Mouse (Mus musculus): ENCODE results near the gene Pdxk. TPM values are rescaled to one million over a fixed set of nuclear protein-coding genes. Genes with fewer than 3 reads are reported as not detected.
"Not testable (repeated sequence)": the region's sequence is repeated elsewhere in the genome, so short reads cannot be mapped to it uniquely, and the experiment has no call there.

Pdxk gene
- polyA plus RNA-seq, 1 experiment from 2014 or later, result 6.4 TPM

- H3K9ac ChIP-seq (ENCODE audit: low read length), result no peak overlapping the region
- no peak overlapping the region for H3K4me2 ChIP-seq
- no peaks in the 10 kb centered on the region for H3K27me3 ChIP-seq (ENCODE audit: control insufficient read depth, insufficient read depth, low read length)
- H3K27ac ChIP-seq (ENCODE audit: low read depth, low read length), result no peak overlapping the region
- H3K9me3 ChIP-seq (ENCODE audit: control insufficient read depth, low read length), result no peaks in the 10 kb centered on the region
- peaks cover 4% of the 10 kb centered on the region; the same call in 1 of the 2 replicates for H3K36me3 ChIP-seq (ENCODE audit: control insufficient read depth, insufficient read depth, low read length)
- H3K4me3 ChIP-seq (ENCODE audit: low read depth, low read length), result no peak overlapping the region
- DNase-seq (ENCODE audit: low spot score, missing footprints), result no peak
- WGBS, result 92% methylated on average over 5 of the region's 5 CpGs
- H3K4me1 ChIP-seq (ENCODE audit: control insufficient read depth, insufficient read depth, low read length), result peaks cover 6% of the 10 kb centered on the region
- ATAC-seq (ENCODE audit: low FRiP score), result no peak
These were observed 35.6 kb downstream of the Pdxk start for GRCm38 (mm10) chr10:78429180-78429579.

- Histone ChIP-seq H3K27ac (ENCODE audit: low read depth, low read length) (no peak overlapping the region), H3K9ac (ENCODE audit: low read length) (no peak overlapping the region), H3K4me2 (no peak overlapping the region), H3K9me3 (ENCODE audit: control insufficient read depth, low read length) (no peaks in the 10 kb centered on the region), H3K36me3 (ENCODE audit: control insufficient read depth, insufficient read depth, low read length) (peaks cover 4% of the 10 kb centered on the region; the same call in 1 of the 2 replicates), H3K4me1 (ENCODE audit: control insufficient read depth, insufficient read depth, low read length) (peaks cover 6% of the 10 kb centered on the region), H3K27me3 (ENCODE audit: control insufficient read depth, insufficient read depth, low read length) (no peaks in the 10 kb centered on the region), H3K4me3 (ENCODE audit: low read depth, low read length) (no peak overlapping the region)
- ATAC-seq (ENCODE audit: low FRiP score), result no peak
- no peak for DNase-seq (ENCODE audit: low spot score, missing footprints)
- WGBS, result 92% methylated on average over 11 of the region's 11 CpGs
These were observed 36.7 kb downstream of the Pdxk start for GRCm38 (mm10) chr10:78428070-78428469.

- Histone ChIP-seq H3K9me3 (ENCODE audit: control insufficient read depth, low read length) (no peaks in the 10 kb centered on the region), H3K27ac (ENCODE audit: low read depth, low read length) (no peak overlapping the region), H3K4me3 (ENCODE audit: low read depth, low read length) (peak overlapping the region; percentile 69), H3K27me3 (ENCODE audit: control insufficient read depth, insufficient read depth, low read length) (no peaks in the 10 kb centered on the region), H3K9ac (ENCODE audit: low read length) (peak overlapping the region; percentile 79), H3K36me3 (ENCODE audit: control insufficient read depth, insufficient read depth, low read length) (peaks cover 4% of the 10 kb centered on the region; the same call in 1 of the 2 replicates), H3K4me1 (ENCODE audit: control insufficient read depth, insufficient read depth, low read length) (peaks cover 6% of the 10 kb centered on the region), H3K4me2 (peak overlapping the region; percentile 91)
- WGBS, result 45% methylated on average over 6 of the region's 6 CpGs
- DNase-seq (ENCODE audit: low spot score, missing footprints) (no peak), ATAC-seq (ENCODE audit: low FRiP score) (no peak)
These were observed 38.5 kb downstream of the Pdxk start for GRCm38 (mm10) chr10:78426117-78426735.

GRCm38 (mm10) chr10:78425181-78426041, 39.4 kb downstream of the Pdxk start, which contains the start of gene Cstb:
Cstb (plus strand) TSS chr10:78425669.
- WGBS, result 2% methylated on average over 40 of the region's 40 CpGs
- H3K9ac ChIP-seq (ENCODE audit: low read length), result peak within 1 kb of the TSS; percentile 79
- H3K4me2 ChIP-seq, result peak within 1 kb of the TSS; percentile 91
- no peaks in the 10 kb centered on the region for H3K27me3 ChIP-seq (ENCODE audit: control insufficient read depth, insufficient read depth, low read length)
- H3K4me1 ChIP-seq (ENCODE audit: control insufficient read depth, insufficient read depth, low read length), result peaks cover 6% of the 10 kb centered on the region
- DNase-seq (ENCODE audit: low spot score, missing footprints) (peak; percentile 98), ATAC-seq (ENCODE audit: low FRiP score) (peak; percentile 95)
- H3K36me3 ChIP-seq (ENCODE audit: control insufficient read depth, insufficient read depth, low read length), result peaks cover 4% of the 10 kb centered on the region; the same call in 1 of the 2 replicates
- H3K9me3 ChIP-seq (ENCODE audit: control insufficient read depth, low read length), result no peaks in the 10 kb centered on the region
- H3K4me3 ChIP-seq (ENCODE audit: low read depth, low read length), result peak within 1 kb of the TSS; percentile 69
- H3K27ac ChIP-seq (ENCODE audit: low read depth, low read length), result no peak within 1 kb of the TSS

- Histone ChIP-seq H3K36me3 (ENCODE audit: control insufficient read depth, insufficient read depth, low read length) (no peaks in the 10 kb centered on the region; the same call in 1 of the 2 replicates), H3K9ac (ENCODE audit: low read length) (no peak overlapping the region), H3K27ac (ENCODE audit: low read depth, low read length) (no peak overlapping the region), H3K4me3 (ENCODE audit: low read depth, low read length) (no peak overlapping the region), H3K4me2 (no peak overlapping the region), H3K9me3 (ENCODE audit: control insufficient read depth, low read length) (no peaks in the 10 kb centered on the region), H3K27me3 (ENCODE audit: control insufficient read depth, insufficient read depth, low read length) (no peaks in the 10 kb centered on the region), H3K4me1 (ENCODE audit: control insufficient read depth, insufficient read depth, low read length) (peaks cover 6% of the 10 kb centered on the region)
- 97% methylated on average over 3 of the region's 3 CpGs for WGBS
- DNase-seq (ENCODE audit: low spot score, missing footprints) (no peak), ATAC-seq (ENCODE audit: low FRiP score) (no peak)
These were observed 42.2 kb downstream of the Pdxk start for GRCm38 (mm10) chr10:78422614-78423013.

GRCm38 (mm10) chr10:78420929-78421328, 43.8 kb downstream of the Pdxk start:
- H3K27ac ChIP-seq (ENCODE audit: low read depth, low read length), result no peak overlapping the region
- no peak for ATAC-seq (ENCODE audit: low FRiP score)
- peaks cover 1% of the 10 kb centered on the region for H3K4me1 ChIP-seq (ENCODE audit: control insufficient read depth, insufficient read depth, low read length)
- DNase-seq (ENCODE audit: low spot score, missing footprints), result no peak
- no peak overlapping the region for H3K4me3 ChIP-seq (ENCODE audit: low read depth, low read length)
- no peaks in the 10 kb centered on the region for H3K27me3 ChIP-seq (ENCODE audit: control insufficient read depth, insufficient read depth, low read length)
- 81% methylated on average over 2 of the region's 2 CpGs for WGBS
- no peak overlapping the region for H3K9ac ChIP-seq (ENCODE audit: low read length)
- no peaks in the 10 kb centered on the region for H3K9me3 ChIP-seq (ENCODE audit: control insufficient read depth, low read length)
- no peaks in the 10 kb centered on the region for H3K36me3 ChIP-seq (ENCODE audit: control insufficient read depth, insufficient read depth, low read length)
- H3K4me2 ChIP-seq, result no peak overlapping the region

GRCm38 (mm10) chr10:78418791-78419190, 46.0 kb downstream of the Pdxk start:
- ATAC-seq (ENCODE audit: low FRiP score) (no peak), DNase-seq (ENCODE audit: low spot score, missing footprints) (no peak)
- Histone ChIP-seq H3K27ac (ENCODE audit: low read depth, low read length) (no peak overlapping the region), H3K36me3 (ENCODE audit: control insufficient read depth, insufficient read depth, low read length) (no peaks in the 10 kb centered on the region), H3K9ac (ENCODE audit: low read length) (no peak overlapping the region), H3K27me3 (ENCODE audit: control insufficient read depth, insufficient read depth, low read length) (no peaks in the 10 kb centered on the region), H3K9me3 (ENCODE audit: control insufficient read depth, low read length) (no peaks in the 10 kb centered on the region), H3K4me1 (ENCODE audit: control insufficient read depth, insufficient read depth, low read length) (no peaks in the 10 kb centered on the region), H3K4me3 (ENCODE audit: low read depth, low read length) (no peak overlapping the region), H3K4me2 (no peak overlapping the region)
- WGBS, result 83% methylated on average over 2 of the region's 2 CpGs

- Histone ChIP-seq H3K4me3 (ENCODE audit: low read depth, low read length) (no peak overlapping the region), H3K4me1 (ENCODE audit: control insufficient read depth, insufficient read depth, low read length) (no peaks in the 10 kb centered on the region), H3K36me3 (ENCODE audit: control insufficient read depth, insufficient read depth, low read length) (no peaks in the 10 kb centered on the region), H3K27me3 (ENCODE audit: control insufficient read depth, insufficient read depth, low read length) (no peaks in the 10 kb centered on the region), H3K27ac (ENCODE audit: low read depth, low read length) (no peak overlapping the region), H3K4me2 (no peak overlapping the region), H3K9ac (ENCODE audit: low read length) (no peak overlapping the region), H3K9me3 (ENCODE audit: control insufficient read depth, low read length) (no peaks in the 10 kb centered on the region)
- no peak for DNase-seq (ENCODE audit: low spot score, missing footprints)
- no peak for ATAC-seq (ENCODE audit: low FRiP score)
- 55% methylated on average over 5 of the region's 5 CpGs for WGBS
These were observed 46.9 kb downstream of the Pdxk start for GRCm38 (mm10) chr10:78417888-78418287.

- H3K27me3 ChIP-seq (ENCODE audit: control insufficient read depth, insufficient read depth, low read length); ATAC-seq (ENCODE audit: low FRiP score); H3K4me3 ChIP-seq (ENCODE audit: low read depth, low read length); H3K4me1 ChIP-seq (ENCODE audit: control insufficient read depth, insufficient read depth, low read length); H3K36me3 ChIP-seq (ENCODE audit: control insufficient read depth, insufficient read depth, low read length); H3K27ac ChIP-seq (ENCODE audit: low read depth, low read length); H3K9ac ChIP-seq (ENCODE audit: low read length); H3K4me2 ChIP-seq; DNase-seq (ENCODE audit: low spot score, missing footprints); H3K9me3 ChIP-seq (ENCODE audit: control insufficient read depth, low read length): not testable (repeated sequence)
- WGBS, result 90% methylated on average over 3 of the region's 4 CpGs
These were observed 49.8 kb downstream of the Pdxk start for GRCm38 (mm10) chr10:78414936-78415335.
